Comparison of ENCODE assay signal across 8 mouse cellular contexts in the genomic region with DNA sequence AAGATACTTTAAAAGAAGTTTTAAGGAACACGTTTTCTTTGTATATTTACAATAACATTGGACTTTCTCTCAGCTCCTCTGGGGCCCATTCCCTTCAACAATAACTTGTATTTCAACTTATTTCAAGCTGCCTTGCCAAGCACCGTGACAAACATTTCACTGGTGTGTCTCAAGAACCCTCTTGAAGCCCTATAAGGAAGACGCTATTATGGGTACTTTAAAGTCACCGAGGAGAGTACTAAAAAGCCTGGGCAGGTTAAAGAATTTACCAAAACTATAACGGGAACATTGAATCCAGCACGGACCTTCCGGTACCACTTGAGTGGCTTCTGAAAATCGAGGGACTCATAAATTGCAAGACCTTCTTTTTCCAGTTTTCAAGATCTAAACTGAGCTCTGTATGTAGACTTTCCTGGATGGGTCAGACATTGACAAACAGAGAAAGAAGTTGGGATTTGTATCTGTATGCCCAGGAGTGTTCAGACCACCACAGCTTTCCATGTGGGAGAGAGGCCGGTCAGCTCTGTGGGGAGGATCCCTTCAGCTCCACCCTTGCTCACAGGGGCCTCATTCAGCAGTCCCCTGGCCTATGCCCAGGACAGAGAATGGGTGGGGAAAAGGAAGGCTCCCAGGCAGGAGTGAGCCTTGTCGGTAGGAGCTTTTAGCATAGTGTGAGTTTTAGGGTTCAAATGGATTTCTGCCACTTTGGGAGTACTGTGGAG. TPM values are rescaled to one million over a fixed set of nuclear protein-coding genes. Genes with fewer than 3 reads are reported as not detected.
DNase-seq lines count a peak whose midpoint lies in the region; ATAC-seq lines count a peak whose summit lies in the region.

No protein-coding gene starts in this region.

- H3K9me3 ChIP-seq in embryonic facial prominence, embryonic 13.5 days = no peaks in the 10 kb centered on the region
- no peaks in the 10 kb centered on the region for H3K9me3 ChIP-seq in lung, embryonic 16.5 days (ENCODE audit: control insufficient read depth, low read length)

- intact Hi-C loops in heart, postnatal 25 days (cut with DNase I) = no loop called here
- intact Hi-C loops in heart, postnatal 14 days (cut with DNase I) = no loop called here

- H3K4me1 ChIP-seq in embryonic facial prominence, embryonic 13.5 days = peaks cover 16% of the 10 kb centered on the region; the same call in 1 of the 2 replicates
- H3K4me1 ChIP-seq in lung, embryonic 16.5 days (replicated peaks; ENCODE audit: control insufficient read depth, insufficient read depth, low read length) = peaks cover 18% of the 10 kb centered on the region

- peak; percentile 93 for DNase-seq in heart, adult 11 months
- DNase-seq in heart, postnatal 25 days (ENCODE audit: low spot score) = no peak
- peak; percentile 33 to 47 for DNase-seq in heart, postnatal 14 days
- no peak for DNase-seq in MN1 (ENCODE audit: low spot score)
- DNase-seq in layer of hippocampus, postnatal 25 days (ENCODE audit: extremely low spot score in 1 of 2, low spot score in 1 of 2) = no peak

- peak overlapping the region; percentile 93 for H3K4me2 ChIP-seq in embryonic facial prominence, embryonic 13.5 days
- peak overlapping the region; percentile 86 for H3K4me2 ChIP-seq in lung, embryonic 16.5 days (ENCODE audit: low read depth, low read length)

- no peaks in the 10 kb centered on the region for H3K27me3 ChIP-seq in embryonic facial prominence, embryonic 13.5 days
- no peaks in the 10 kb centered on the region for H3K27me3 ChIP-seq in lung, embryonic 16.5 days (ENCODE audit: control insufficient read depth, insufficient read depth, low read depth, low read length)

- WGBS in embryonic facial prominence, embryonic 13.5 days = 39% methylated on average over 10 of the region's 10 CpGs
- WGBS in lung, embryonic 16.5 days = 37% methylated on average over 10 of the region's 10 CpGs

- H3K4me3 ChIP-seq in embryonic facial prominence, embryonic 13.5 days = peak overlapping the region; percentile 60
- peak overlapping the region; percentile 78 for H3K4me3 ChIP-seq in lung, embryonic 16.5 days (ENCODE audit: low read length)

- ATAC-seq in embryonic facial prominence, embryonic 13.5 days (ENCODE audit: insufficient number of reproducible peaks, insufficient read depth, low FRiP score, low TSS enrichment, low read depth) = no peak
- ATAC-seq in lung, embryonic 16.5 days (ENCODE audit: low read depth) = peak; percentile 26
- ATAC-seq in CD4-positive, CD25-positive, alpha-beta regulatory T cell, adult 4 months = no peak

- H3K9ac ChIP-seq in embryonic facial prominence, embryonic 13.5 days = no peak overlapping the region
- H3K9ac ChIP-seq in lung, embryonic 16.5 days (ENCODE audit: low read length) = peak overlapping the region; percentile 46; the same call in 1 of the 2 replicates

- H3K36me3 ChIP-seq in embryonic facial prominence, embryonic 13.5 days = no peaks in the 10 kb centered on the region
- H3K36me3 ChIP-seq in lung, embryonic 16.5 days (ENCODE audit: control insufficient read depth, insufficient read depth, low read length) = no peaks in the 10 kb centered on the region

- no peak overlapping the region for H3K27ac ChIP-seq in embryonic facial prominence, embryonic 13.5 days
- peak overlapping the region; percentile 95 for H3K27ac ChIP-seq in lung, embryonic 16.5 days (ENCODE audit: low read length)

RNA-seq across cellular contexts. Expression of gene Itgb3bp, which starts 1.1 kb away (rescaled TPM):
- 1 to 10 TPM; 6.1 to 6.6 TPM for total RNA-seq in heart, postnatal 25 days (2021)
- polyA plus RNA-seq in embryonic facial prominence, embryonic 13.5 days (2015; fragmentation: Nextera tagmentation; extraction: Ambion mirVana) = 36.1 and 42.5 TPM in 2 replicates
- 1 to 10 TPM; 4.5 to 6.4 TPM for total RNA-seq in heart, postnatal 14 days (2021)
- polyA plus RNA-seq in lung, embryonic 16.5 days (2015; fragmentation: Nextera tagmentation; extraction: Ambion mirVana) = 36.8 and 44.9 TPM in 2 replicates
- polyA plus RNA-seq in CD4-positive, CD25-positive, alpha-beta regulatory T cell, adult 4 months (2017; shearing (Covaris generic)) = 10 to 100 TPM; 24.6 to 34.0 TPM
- total RNA-seq in layer of hippocampus, postnatal 25 days (2021) = 1 to 10 TPM; 4.4 to 6.0 TPM

RNA-seq across cellular contexts. Expression of gene Pgm1, which starts 1.5 kb away (rescaled TPM):
- total RNA-seq in heart, postnatal 25 days (2021) = 100 to 1,000 TPM; 235 to 244 TPM
- 40.8 and 46.1 TPM in 2 replicates for polyA plus RNA-seq in embryonic facial prominence, embryonic 13.5 days (2015; fragmentation: Nextera tagmentation; extraction: Ambion mirVana)
- 100 to 1,000 TPM; 226 to 234 TPM for total RNA-seq in heart, postnatal 14 days (2021)
- 90.6 and 101 TPM in 2 replicates for polyA plus RNA-seq in lung, embryonic 16.5 days (2015; fragmentation: Nextera tagmentation; extraction: Ambion mirVana)
- polyA plus RNA-seq in CD4-positive, CD25-positive, alpha-beta regulatory T cell, adult 4 months (2017; shearing (Covaris generic)) = 10 to 100 TPM; 34.0 to 59.5 TPM
- total RNA-seq in layer of hippocampus, postnatal 25 days (2021) = 10 to 100 TPM; 56.2 to 65.8 TPM

Comparison
In these comparisons a context has a peak if more than half of its experiments do, and no peak if none do; other contexts are left out.
1. DNase-seq: peak in heart, adult 11 months (single experiment) and heart, postnatal 14 days (2 of 2); none in heart, postnatal 25 days (single experiment), MN1 (single experiment) and layer of hippocampus, postnatal 25 days (0 of 2).